Mouse (Mus musculus): ENCODE data around the gene Grpel1.

DNA sequence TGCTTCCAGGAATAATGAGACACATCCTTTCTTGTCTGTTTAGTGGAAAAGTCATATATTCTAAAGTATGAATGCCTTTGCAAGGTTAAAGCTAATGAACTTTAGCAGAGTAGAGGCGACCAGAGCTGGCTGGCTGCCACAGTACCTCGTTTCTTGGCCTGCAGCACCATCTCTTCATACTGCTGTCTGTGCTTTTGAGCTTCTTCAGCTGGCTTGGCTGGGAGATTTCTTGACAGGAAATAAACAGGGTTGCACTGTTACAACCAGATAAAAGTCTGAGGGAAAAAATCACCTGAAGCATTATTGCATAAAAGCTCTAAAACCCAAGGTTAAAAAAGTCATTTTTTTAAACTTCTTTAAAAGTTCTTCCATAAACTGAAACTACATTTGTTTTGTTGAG lies 58.0 kb downstream of the Grpel1 start:
- TF ChIP-seq CTCF (IDR thresholded peaks at IDR 0.05) (no peak), POLR2A (IDR thresholded peaks at IDR 0.05; ENCODE audit: insufficient read depth, low read depth, low read length) (no peak), EP300 (IDR thresholded peaks at IDR 0.05; ENCODE audit: insufficient read depth, low read depth, low read length) (no peak)
